Mouse (Mus musculus) adrenal gland, adult 18-20 months (tissue): ENCODE results near the gene Pcbp3. TPM values are rescaled to one million over a fixed set of nuclear protein-coding genes. Genes with fewer than 3 reads are reported as not detected.

ENCODE experiments used
- total RNA-seq, 2 experiments: library from RNA; stranded (reverse); gene quantifications; 1 replicate in 1 of 2; 2 replicates in 1 of 2; pipeline ENCODE4 v1.2.3; 2021

Pcbp3 gene
- total RNA-seq, 2 experiments from 2014 or later, result 26.2 to 38.9 TPM

Other genes starting within 250 kb of the Pcbp3 start
- 100 to 1,000 TPM; 125 to 158 TPM for gene Col6a1, start 235.7 kb downstream of the Pcbp3 start, total RNA-seq
- gene Slc19a1, start 70.4 kb upstream of the Pcbp3 start, total RNA-seq, result 10 to 100 TPM; 17.6 to 26.6 TPM
- gene Col18a1, start 204.7 kb upstream of the Pcbp3 start, total RNA-seq, result 10 to 100 TPM; 31.8 to 41.9 TPM